Mouse (Mus musculus): ENCODE measurements around the gene BC017158.

The BC017158 gene

GRCm38 (mm10) chr7:128248081-128249042 is 49.6 kb downstream of the BC017158 start:
- ChIA-PET POLR2A (no interaction called here), CTCF (no interaction called here)

GRCm38 (mm10) chr7:128247443-128247842 is 50.5 kb downstream of the BC017158 start:
- CTCF ChIA-PET, result interaction anchor here in 3 of 4 experiments (1.3 to 1.9 kb wide), 3 partner anchors 97 kb away, joined by 5 to 23 read pairs (median 8); no protein-coding TSS in a partner anchor
- POLR2A ChIA-PET, result no interaction called here

- ChIA-PET CTCF (interaction anchor here (0.6 to 1.9 kb wide), 9 partner anchors 38 to 433 kb away, joined by 3 to 23 read pairs (median 4); no protein-coding TSS in a partner anchor), POLR2A (interaction anchor here (0.6 to 1.0 kb wide), 6 partner anchors 8 to 467 kb away, joined by 3 to 6 read pairs (median 4); partner anchors contain the start of gene 9130023H24Rik (in 1 of the 4))
Observed at GRCm38 (mm10) chr7:128246496-128247391, 51.2 kb downstream of the BC017158 start, which contains the start of gene Tgfb1i1. TSS of gene Tgfb1i1 (plus strand) at chr7:128246812.

- CTCF ChIA-PET, result interaction anchor here in 1 of 4 experiments (1.9 kb wide), 1 partner anchor 99 kb away, joined by 8 read pairs; no protein-coding TSS in a partner anchor
Observed at GRCm38 (mm10) chr7:128245547-128245946, 52.4 kb downstream of the BC017158 start.

GRCm38 (mm10) chr7:128244410-128245025 is 53.5 kb downstream of the BC017158 start:
- ChIA-PET POLR2A (interaction anchor here in 3 of 4 experiments (0.5 to 1.7 kb wide), 7 partner anchors 13 to 652 kb away, joined by 3 to 4 read pairs (median 3); no protein-coding TSS in a partner anchor), CTCF (interaction anchor here in 1 of 4 experiments (0.7 kb wide), 1 partner anchor 101 kb away, joined by 3 read pairs; no protein-coding TSS in a partner anchor)

More at GRCm38 (mm10) chr7:128245547-128245946, 52.4 kb downstream of the BC017158 start:
- POLR2A ChIA-PET, result interaction anchor here in 1 of 4 experiments (1.7 kb wide), 1 partner anchor 31 kb away, joined by 3 read pairs; no protein-coding TSS in a partner anchor

GRCm38 (mm10) chr7:128243921-128244320 is 54.0 kb downstream of the BC017158 start:
- ChIA-PET CTCF (interaction anchor here in 1 of 4 experiments (0.7 kb wide), 1 partner anchor 101 kb away, joined by 3 read pairs; no protein-coding TSS in a partner anchor), POLR2A (interaction anchor here in 3 of 4 experiments (0.6 to 1.7 kb wide), 4 partner anchors 12 to 651 kb away, joined by 3 to 4 read pairs (median 3); no protein-coding TSS in a partner anchor)

GRCm38 (mm10) chr7:128242331-128242730 is 55.6 kb downstream of the BC017158 start:
- POLR2A ChIA-PET, result interaction anchor here in 2 of 4 experiments (1.0 to 1.2 kb wide), 2 partner anchors 9 to 10 kb away, joined by 3 to 5 read pairs; no protein-coding TSS in a partner anchor
- CTCF ChIA-PET, result no interaction called here

GRCm38 (mm10) chr7:128240131-128240784 is 57.7 kb downstream of the BC017158 start:
- POLR2A ChIA-PET, result interaction anchor here in 2 of 4 experiments (0.5 to 2.1 kb wide), 12 partner anchors 9 to 273 kb away, joined by 3 to 8 read pairs (median 4); partner anchors contain the start of genes Fus (in 1 of the 2) and Tial1 (in 1 of the 2)
- CTCF ChIA-PET, result interaction anchor here (0.6 to 1.4 kb wide), 7 partner anchors 12 to 333 kb away, joined by 3 to 8 read pairs (median 4); no protein-coding TSS in a partner anchor

- CTCF ChIA-PET, result interaction anchor here in 1 of 4 experiments (1.6 kb wide), 1 partner anchor 59 kb away, joined by 4 read pairs; the partner anchor contains the start of gene BC017158
- POLR2A ChIA-PET, result interaction anchor here in 1 of 4 experiments (1.2 to 2.9 kb wide), 6 partner anchors 8 to 296 kb away, joined by 3 to 17 read pairs (median 5); partner anchors contain the start of genes Fus, Pycard and Tgfb1i1
Observed at GRCm38 (mm10) chr7:128238991-128239390, 59.0 kb downstream of the BC017158 start.

GRCm38 (mm10) chr7:128237927-128238778 is 59.8 kb downstream of the BC017158 start, which contains the start of gene 9130023H24Rik:
TSS of gene 9130023H24Rik (minus strand) at chr7:128238031.
- ChIA-PET CTCF (interaction anchor here in 2 of 4 experiments (0.6 to 2.5 kb wide), 12 partner anchors 11 to 563 kb away, joined by 3 to 15 read pairs (median 4); partner anchors contain the start of genes BC017158 (in 1 of the 2), Gm21974 (in 1 of the 2), Pycard (in 1 of the 2) and Tial1 (in 1 of the 2)), POLR2A (interaction anchor here in 3 of 4 experiments (0.6 to 2.9 kb wide), 43 partner anchors 9 to 530 kb away, joined by 3 to 17 read pairs (median 4); partner anchors contain the start of genes Pycard (in 3 of the 3), Fus (in 2 of the 3), BC017158 (in 1 of the 3) and Bag3 (in 1 of the 3))

- CTCF ChIA-PET, result interaction anchor here in 2 of 4 experiments (0.6 to 2.5 kb wide), 16 partner anchors 10 to 563 kb away, joined by 3 to 15 read pairs (median 4); partner anchors contain the start of genes BC017158 (in 1 of the 2), Gm21974 (in 1 of the 2), Pycard (in 1 of the 2) and Tial1 (in 1 of the 2)
- POLR2A ChIA-PET, result interaction anchor here in 3 of 4 experiments (0.7 to 2.9 kb wide), 42 partner anchors 9 to 529 kb away, joined by 3 to 17 read pairs (median 4); partner anchors contain the start of genes Pycard (in 3 of the 3), Fus (in 2 of the 3), BC017158 (in 1 of the 3) and Bag3 (in 1 of the 3)
Observed at GRCm38 (mm10) chr7:128237593-128237926, 60.4 kb downstream of the BC017158 start.

- CTCF ChIA-PET, result interaction anchor here in 3 of 4 experiments (0.6 to 2.5 kb wide), 18 partner anchors 10 to 851 kb away, joined by 3 to 15 read pairs (median 4); partner anchors contain the start of genes BC017158 (in 1 of the 3), Gm21974 (in 1 of the 3), Tial1 (in 1 of the 3) and Vkorc1 (in 1 of the 3)
- POLR2A ChIA-PET, result interaction anchor here in 3 of 4 experiments (0.7 to 2.9 kb wide), 26 partner anchors 10 to 324 kb away, joined by 3 to 17 read pairs (median 4); partner anchors contain the start of genes Pycard (in 3 of the 3), Tial1 (in 2 of the 3), Bag3 (in 1 of the 3) and Fus (in 1 of the 3)
Observed at GRCm38 (mm10) chr7:128236856-128237592, 60.9 kb downstream of the BC017158 start, which contains the start of gene Armc5. TSS of gene Armc5 (plus strand) at chr7:128237342.

- POLR2A ChIA-PET, result interaction anchor here in 3 of 4 experiments (0.6 to 2.9 kb wide), 14 partner anchors 16 to 494 kb away, joined by 3 to 17 read pairs (median 3); partner anchors contain the start of genes Bag3 (in 1 of the 3), Fus (in 1 of the 3), Pycard (in 1 of the 3) and Tial1 (in 1 of the 3)
- CTCF ChIA-PET, result interaction anchor here (0.6 to 2.5 kb wide), 14 partner anchors 9 to 850 kb away, joined by 3 to 15 read pairs (median 4); no protein-coding TSS in a partner anchor
Observed at GRCm38 (mm10) chr7:128236426-128236825, 61.5 kb downstream of the BC017158 start.

GRCm38 (mm10) chr7:128235481-128235880 is 62.5 kb downstream of the BC017158 start:
- CTCF ChIA-PET, result no interaction called here
- POLR2A ChIA-PET, result no interaction called here

All from embryonic stem cell, embryonic (primary cell).